Mouse (Mus musculus): Measurements from ENCODE around the gene Plekha7.

DNA sequence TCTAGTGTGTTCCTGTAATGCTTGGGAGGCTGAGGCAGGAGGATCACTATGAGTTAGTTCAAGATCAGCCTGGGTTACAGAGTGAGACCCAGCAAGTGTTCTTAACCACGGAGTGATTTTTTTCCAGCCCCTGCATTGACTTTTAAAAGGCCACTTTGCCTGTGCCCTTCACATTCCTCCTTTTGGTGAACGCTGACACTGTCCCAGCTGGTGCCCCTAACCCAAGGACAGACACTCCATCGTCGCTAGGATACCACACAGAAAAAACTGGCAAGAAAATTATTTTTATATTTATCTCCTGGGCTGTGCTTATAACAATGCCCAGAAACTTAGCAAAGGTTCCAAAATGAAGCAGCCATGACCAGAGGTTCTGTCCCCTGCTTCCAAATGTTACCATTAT lies 67.8 kb downstream of the Plekha7 start:
- TF ChIP-seq CTCF (IDR thresholded peaks at IDR 0.05; ENCODE audit: control insufficient read depth, insufficient read depth, insufficient read length) (no peak), MYOG (IDR thresholded peaks at IDR 0.05; ENCODE audit: control insufficient read depth, extremely low read depth, insufficient read length) (no peak), MAX (IDR thresholded peaks at IDR 0.05) (no peak), CEBPB (IDR thresholded peaks at IDR 0.05; ENCODE audit: low read depth) (no peak), FOSL1 (IDR thresholded peaks at IDR 0.05; ENCODE audit: insufficient read depth, low read length, poor library complexity, severe bottlenecking) (no peak)
